Mouse (Mus musculus) lung, postnatal 0 days (tissue): Measurements from ENCODE around the gene Tbc1d10a.

ENCODE experiments used
- CTCF ChIP-seq: IDR thresholded peaks from 2 replicates; pipeline ENCODE4 v1.5.1; 2016; ENCODE audit warnings: antibody characterized with exemption, mild to moderate bottlenecking
- EP300 ChIP-seq: IDR thresholded peaks from 2 replicates; pipeline ENCODE4 v1.6.1; 2016; ENCODE audit warnings: antibody characterized with exemption, mild to moderate bottlenecking, control low read depth

GRCm38 (mm10) chr11:4257756-4258155, 71.2 kb downstream of the Tbc1d10a start:
- TF ChIP-seq CTCF (no peak), EP300 (no peak)
